Mouse (Mus musculus): ENCODE measurements at regions not wholly inside any gene's neighbourhood (a gene's known extent, or its start where the extent isn't known, plus 50 kb on each side); places are given as distances from the start of the nearest gene placed in this dataset.

- H3K4me3 ChIP-seq (ENCODE audit: low read depth, low read length), result no peak overlapping the region
- no peak overlapping the region for H3K27ac ChIP-seq (ENCODE audit: insufficient read depth, low read length)
- TF ChIP-seq POLR2A (IDR thresholded peaks at IDR 0.05; ENCODE audit: insufficient read depth, low read length), result no peak
- TF ChIP-seq CTCF (IDR thresholded peaks at IDR 0.05; ENCODE audit: low read depth, low read length), result no peak
- no peak for TF ChIP-seq EP300 (IDR thresholded peaks at IDR 0.05; ENCODE audit: insufficient read depth, low read depth, low read length)
- H3K9ac ChIP-seq (ENCODE audit: low read depth, poor library complexity, severe bottlenecking), result no peak overlapping the region
- H3K9me3 ChIP-seq (replicated peaks; ENCODE audit: control insufficient read depth, insufficient read depth, low read length, poor library complexity, severe bottlenecking), result no peaks in the 10 kb centered on the region
- no peaks in the 10 kb centered on the region for H3K4me1 ChIP-seq (ENCODE audit: control insufficient read depth, insufficient read depth, low read length)
- no peaks in the 10 kb centered on the region for H3K27me3 ChIP-seq (ENCODE audit: control insufficient read depth, insufficient read depth, low read length, poor library complexity, severe bottlenecking)
- H3K36me3 ChIP-seq (ENCODE audit: control insufficient read depth, insufficient read depth, low read length, poor library complexity, severe bottlenecking), result no peaks in the 10 kb centered on the region
Measured at GRCm38 (mm10) chr3:120865036-120865435, 306.5 kb downstream of the Rwdd3 start.

GRCm38 (mm10) chr3:120861641-120862040 lies 309.9 kb downstream of the Rwdd3 start:
- Histone ChIP-seq H3K27me3 (ENCODE audit: control insufficient read depth, insufficient read depth, low read length, poor library complexity, severe bottlenecking) (no peaks in the 10 kb centered on the region), H3K9ac (ENCODE audit: low read depth, poor library complexity, severe bottlenecking) (no peak overlapping the region), H3K9me3 (replicated peaks; ENCODE audit: control insufficient read depth, insufficient read depth, low read length, poor library complexity, severe bottlenecking) (no peaks in the 10 kb centered on the region), H3K4me3 (ENCODE audit: low read depth, low read length) (no peak overlapping the region), H3K27ac (ENCODE audit: insufficient read depth, low read length) (no peak overlapping the region), H3K4me1 (ENCODE audit: control insufficient read depth, insufficient read depth, low read length) (no peaks in the 10 kb centered on the region), H3K36me3 (ENCODE audit: control insufficient read depth, insufficient read depth, low read length, poor library complexity, severe bottlenecking) (no peaks in the 10 kb centered on the region)
- TF ChIP-seq EP300 (IDR thresholded peaks at IDR 0.05; ENCODE audit: insufficient read depth, low read depth, low read length), result no peak
- no peak for TF ChIP-seq POLR2A (IDR thresholded peaks at IDR 0.05; ENCODE audit: insufficient read depth, low read length)
- TF ChIP-seq CTCF (IDR thresholded peaks at IDR 0.05; ENCODE audit: low read depth, low read length), result no peak

- Histone ChIP-seq H3K36me3 (ENCODE audit: control insufficient read depth, insufficient read depth, low read length, poor library complexity, severe bottlenecking) (no peaks in the 10 kb centered on the region), H3K27ac (ENCODE audit: insufficient read depth, low read length) (no peak overlapping the region), H3K4me3 (ENCODE audit: low read depth, low read length) (no peak overlapping the region), H3K9me3 (replicated peaks; ENCODE audit: control insufficient read depth, insufficient read depth, low read length, poor library complexity, severe bottlenecking) (no peaks in the 10 kb centered on the region), H3K4me1 (ENCODE audit: control insufficient read depth, insufficient read depth, low read length) (no peaks in the 10 kb centered on the region), H3K9ac (ENCODE audit: low read depth, poor library complexity, severe bottlenecking) (no peak overlapping the region), H3K27me3 (ENCODE audit: control insufficient read depth, insufficient read depth, low read length, poor library complexity, severe bottlenecking) (no peaks in the 10 kb centered on the region)
- TF ChIP-seq CTCF (IDR thresholded peaks at IDR 0.05; ENCODE audit: low read depth, low read length) (no peak), POLR2A (IDR thresholded peaks at IDR 0.05; ENCODE audit: insufficient read depth, low read length) (no peak), EP300 (IDR thresholded peaks at IDR 0.05; ENCODE audit: insufficient read depth, low read depth, low read length) (no peak)
Measured at GRCm38 (mm10) chr3:120858281-120858680, 313.2 kb downstream of the Rwdd3 start.

- no peak for TF ChIP-seq EP300 (IDR thresholded peaks at IDR 0.05; ENCODE audit: insufficient read depth, low read depth, low read length)
- Histone ChIP-seq H3K4me3 (ENCODE audit: low read depth, low read length) (no peak overlapping the region), H3K36me3 (ENCODE audit: control insufficient read depth, insufficient read depth, low read length, poor library complexity, severe bottlenecking) (no peaks in the 10 kb centered on the region), H3K4me1 (ENCODE audit: control insufficient read depth, insufficient read depth, low read length) (no peaks in the 10 kb centered on the region), H3K9me3 (replicated peaks; ENCODE audit: control insufficient read depth, insufficient read depth, low read length, poor library complexity, severe bottlenecking) (no peaks in the 10 kb centered on the region), H3K9ac (ENCODE audit: low read depth, poor library complexity, severe bottlenecking) (no peak overlapping the region), H3K27ac (ENCODE audit: insufficient read depth, low read length) (no peak overlapping the region), H3K27me3 (ENCODE audit: control insufficient read depth, insufficient read depth, low read length, poor library complexity, severe bottlenecking) (no peaks in the 10 kb centered on the region)
Measured at GRCm38 (mm10) chr3:120854322-120854721, 317.2 kb downstream of the Rwdd3 start.

GRCm38 (mm10) chr3:120843623-120844022 lies 327.9 kb downstream of the Rwdd3 start:
- H3K4me3 ChIP-seq (ENCODE audit: low read depth, low read length), result no peak overlapping the region
- no peaks in the 10 kb centered on the region for H3K27me3 ChIP-seq (ENCODE audit: control insufficient read depth, insufficient read depth, low read length, poor library complexity, severe bottlenecking)
- H3K27ac ChIP-seq (ENCODE audit: insufficient read depth, low read length), result no peak overlapping the region
- H3K9me3 ChIP-seq (replicated peaks; ENCODE audit: control insufficient read depth, insufficient read depth, low read length, poor library complexity, severe bottlenecking), result no peaks in the 10 kb centered on the region
- H3K9ac ChIP-seq (ENCODE audit: low read depth, poor library complexity, severe bottlenecking), result no peak overlapping the region
- TF ChIP-seq EP300 (IDR thresholded peaks at IDR 0.05; ENCODE audit: insufficient read depth, low read depth, low read length), result no peak
- TF ChIP-seq POLR2A (IDR thresholded peaks at IDR 0.05; ENCODE audit: insufficient read depth, low read length), result no peak
- TF ChIP-seq CTCF (IDR thresholded peaks at IDR 0.05; ENCODE audit: low read depth, low read length), result no peak
- H3K4me1 ChIP-seq (ENCODE audit: control insufficient read depth, insufficient read depth, low read length), result no peaks in the 10 kb centered on the region
- no peaks in the 10 kb centered on the region for H3K36me3 ChIP-seq (ENCODE audit: control insufficient read depth, insufficient read depth, low read length, poor library complexity, severe bottlenecking)

- no peak overlapping the region for H3K9ac ChIP-seq (ENCODE audit: low read depth, poor library complexity, severe bottlenecking)
- no peaks in the 10 kb centered on the region for H3K27me3 ChIP-seq (ENCODE audit: control insufficient read depth, insufficient read depth, low read length, poor library complexity, severe bottlenecking)
- no peaks in the 10 kb centered on the region for H3K36me3 ChIP-seq (ENCODE audit: control insufficient read depth, insufficient read depth, low read length, poor library complexity, severe bottlenecking)
- TF ChIP-seq POLR2A (IDR thresholded peaks at IDR 0.05; ENCODE audit: insufficient read depth, low read length), result no peak
- no peak for TF ChIP-seq CTCF (IDR thresholded peaks at IDR 0.05; ENCODE audit: low read depth, low read length)
- TF ChIP-seq EP300 (IDR thresholded peaks at IDR 0.05; ENCODE audit: insufficient read depth, low read depth, low read length), result no peak
- no peaks in the 10 kb centered on the region for H3K4me1 ChIP-seq (ENCODE audit: control insufficient read depth, insufficient read depth, low read length)
- H3K9me3 ChIP-seq (replicated peaks; ENCODE audit: control insufficient read depth, insufficient read depth, low read length, poor library complexity, severe bottlenecking), result peaks cover 5% of the 10 kb centered on the region; the same call in 1 of the 2 replicates
- H3K27ac ChIP-seq (ENCODE audit: insufficient read depth, low read length), result no peak overlapping the region
- no peak overlapping the region for H3K4me3 ChIP-seq (ENCODE audit: low read depth, low read length)
Measured at GRCm38 (mm10) chr3:120823536-120823935, 348.0 kb downstream of the Rwdd3 start.

Data from ES-Bruce4 (cell line).